Mouse (Mus musculus) erythroblast, adult 5-6 weeks (primary cell): ENCODE data around the gene Rap1gap. TPM values are rescaled to one million over a fixed set of nuclear protein-coding genes. Genes with fewer than 3 reads are reported as not detected.

ENCODE experiments used
- ATAC-seq: replicated peaks from 2 replicates; pipeline ENCODE4 v1.8.0; 2016; ENCODE audit warnings: moderate number of reproducible peaks, mild to moderate bottlenecking, moderate TSS enrichment, inconsistent platforms; ENCODE audit not compliant: poor library complexity, low FRiP score, severe bottlenecking
- total RNA-seq, 2 experiments: library from RNA; stranded (forward) in 1 of 2; stranded (reverse) in 1 of 2; fragments of 150-400 nt in 1 of 2; fragments of 200-764, 138-1000 nt in 1 of 2; gene quantifications; 2 replicates each; pipeline versions ENCODE4 v1.2.3 to v1.2.4; 2015 to 2017; ENCODE audit warnings: low replicate concordance in 2 of 2

Rap1gap gene
- total RNA-seq, 2 experiments from 2014 or later, result not detected

GRCm38 (mm10) chr4:137736220-137736701 lies 71.7 kb downstream of the Rap1gap start:
- ATAC-seq, result no peak

GRCm38 (mm10) chr4:137737760-137738159 lies 73.2 kb downstream of the Rap1gap start:
- no peak for ATAC-seq

GRCm38 (mm10) chr4:137739151-137739923 lies 74.8 kb downstream of the Rap1gap start:
- ATAC-seq, result peak; percentile 61; the same call in 1 of the 2 replicates

- no peak for ATAC-seq
Observed at GRCm38 (mm10) chr4:137740350-137740749, 75.8 kb downstream of the Rap1gap start.

- ATAC-seq, result no peak
Observed at GRCm38 (mm10) chr4:137743791-137744190, 79.3 kb downstream of the Rap1gap start.

GRCm38 (mm10) chr4:137744433-137744918 lies 80.0 kb downstream of the Rap1gap start:
- no peak for ATAC-seq

DNA sequence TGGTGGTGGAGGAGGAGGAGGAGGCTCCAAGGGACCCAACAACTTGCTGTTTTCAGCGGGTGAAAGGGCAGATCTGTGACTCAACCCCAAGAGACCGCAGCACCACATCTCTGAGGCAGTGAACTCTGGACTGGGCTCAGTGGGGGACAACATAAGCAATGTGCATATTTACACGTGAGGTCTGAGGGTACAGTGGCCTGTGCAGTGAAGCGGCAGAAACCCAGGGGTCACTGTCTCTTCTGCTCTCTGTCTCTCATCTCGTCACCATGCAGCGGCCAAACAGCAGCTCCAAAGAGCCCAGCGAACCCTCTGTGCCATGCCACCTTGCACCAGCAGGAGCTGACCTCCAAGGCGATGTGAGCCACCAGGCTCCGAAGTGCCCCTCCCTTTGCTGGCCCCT lies 82.6 kb downstream of the Rap1gap start:
- ATAC-seq, result no peak

DNA sequence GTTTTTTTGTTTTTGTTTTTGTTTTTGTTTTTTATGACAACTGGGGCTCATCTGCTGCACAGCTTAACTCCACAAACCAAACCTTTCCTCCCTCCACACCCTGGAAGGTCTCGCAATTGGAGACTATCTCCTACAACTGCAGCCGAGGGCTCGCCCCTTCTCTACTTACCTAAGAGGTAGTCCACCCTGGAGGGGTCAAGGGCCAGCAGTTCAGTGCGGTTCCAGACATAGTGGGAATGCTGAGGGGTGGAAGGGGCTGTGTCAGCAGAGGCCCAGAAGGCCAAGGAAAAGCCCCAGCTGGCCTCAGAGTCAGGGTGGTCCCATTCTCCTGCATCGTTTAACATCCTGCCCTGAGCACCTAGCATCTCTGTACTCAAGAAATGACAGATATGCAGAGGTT lies 83.1 kb downstream of the Rap1gap start:
- no peak for ATAC-seq

GRCm38 (mm10) chr4:137748726-137749125 lies 84.2 kb downstream of the Rap1gap start:
- no peak for ATAC-seq

DNA sequence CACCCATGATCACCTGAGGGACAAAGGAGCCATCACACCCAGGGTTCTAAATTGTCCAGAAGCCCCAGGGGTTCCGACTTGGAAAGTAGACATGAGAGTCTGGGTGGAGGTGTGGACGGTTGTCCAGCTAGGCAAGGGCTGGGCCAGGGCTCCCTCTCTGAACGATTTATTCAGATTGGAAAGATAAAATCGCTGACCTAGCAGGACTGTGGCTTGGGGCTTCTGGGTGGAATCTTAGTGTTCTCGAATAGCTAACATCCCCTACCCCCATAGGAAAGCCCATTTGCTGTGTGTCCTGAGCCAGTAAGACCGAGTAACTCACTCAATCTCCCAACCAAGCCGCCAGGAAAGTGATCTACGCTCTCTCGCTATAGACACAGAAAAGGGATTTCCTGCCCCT lies 85.2 kb downstream of the Rap1gap start:
- ATAC-seq, result no peak

- ATAC-seq, result no peak
Observed at GRCm38 (mm10) chr4:137750121-137750520, 85.6 kb downstream of the Rap1gap start.

- ATAC-seq, result peak; percentile 90
Observed at GRCm38 (mm10) chr4:137751310-137751709, 86.8 kb downstream of the Rap1gap start.

DNA sequence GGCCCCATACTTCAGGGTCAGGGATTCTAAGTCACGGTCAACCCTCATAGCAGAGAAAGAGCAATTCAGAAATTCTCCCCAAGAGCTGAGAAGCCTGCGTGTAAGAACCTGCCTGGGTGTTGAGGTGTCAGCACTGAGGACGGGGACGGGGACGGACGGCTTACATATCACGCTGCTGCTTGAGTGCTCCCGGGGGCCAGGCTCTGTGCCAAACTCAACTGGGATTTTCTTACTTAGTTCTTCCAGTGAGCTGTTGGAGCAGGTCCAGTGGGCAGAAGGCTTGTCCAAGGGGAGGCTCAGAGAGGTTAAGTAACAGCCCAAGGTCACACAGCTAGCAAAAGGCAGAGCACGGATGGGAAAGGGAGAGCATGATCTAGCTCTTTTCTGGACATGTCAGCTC lies 87.2 kb downstream of the Rap1gap start:
- ATAC-seq, result peak; percentile 53

GRCm38 (mm10) chr4:137752471-137752870 lies 87.9 kb downstream of the Rap1gap start:
- no peak for ATAC-seq

DNA sequence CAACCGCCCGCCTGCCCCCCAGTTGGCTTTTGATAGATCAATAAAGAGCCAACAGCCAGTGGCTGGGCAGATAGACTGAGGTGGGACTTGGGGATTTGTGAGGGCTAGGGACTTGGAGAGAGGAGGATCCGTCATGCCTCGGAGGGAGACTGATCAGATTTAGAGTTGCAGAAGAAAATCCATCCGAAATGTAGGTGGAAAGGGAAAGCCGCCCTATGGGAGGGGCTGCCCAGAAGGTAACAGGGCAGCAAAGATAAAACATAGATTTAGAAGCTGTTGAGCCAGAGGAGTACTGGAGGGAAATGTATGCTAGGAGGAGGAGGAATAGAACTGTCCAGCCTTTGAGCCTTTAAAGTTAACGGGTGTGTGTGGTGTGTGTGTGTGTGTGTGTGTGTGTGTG lies 88.7 kb downstream of the Rap1gap start:
- ATAC-seq, result no peak

GRCm38 (mm10) chr4:137754446-137754845 lies 89.9 kb downstream of the Rap1gap start:
- no peak for ATAC-seq

DNA sequence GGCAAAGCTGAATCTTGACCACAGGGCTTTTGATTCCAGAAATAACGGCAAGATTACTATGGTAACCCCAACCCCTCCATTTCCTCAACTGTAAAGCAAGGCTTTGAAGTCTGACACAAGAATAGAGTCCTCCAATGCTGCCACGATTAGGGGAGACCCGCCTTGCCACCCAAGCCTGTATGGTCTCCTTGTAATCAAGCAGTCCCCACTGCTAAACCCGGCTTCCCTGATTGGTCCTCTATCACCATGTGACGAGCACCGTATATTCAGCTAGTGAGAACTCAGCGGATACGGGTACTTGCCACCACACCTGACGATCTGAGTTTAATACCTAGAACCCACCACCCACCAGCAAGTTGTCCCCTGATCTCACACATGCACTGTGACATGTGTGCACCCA lies 98.4 kb downstream of the Rap1gap start:
- no peak for ATAC-seq

DNA sequence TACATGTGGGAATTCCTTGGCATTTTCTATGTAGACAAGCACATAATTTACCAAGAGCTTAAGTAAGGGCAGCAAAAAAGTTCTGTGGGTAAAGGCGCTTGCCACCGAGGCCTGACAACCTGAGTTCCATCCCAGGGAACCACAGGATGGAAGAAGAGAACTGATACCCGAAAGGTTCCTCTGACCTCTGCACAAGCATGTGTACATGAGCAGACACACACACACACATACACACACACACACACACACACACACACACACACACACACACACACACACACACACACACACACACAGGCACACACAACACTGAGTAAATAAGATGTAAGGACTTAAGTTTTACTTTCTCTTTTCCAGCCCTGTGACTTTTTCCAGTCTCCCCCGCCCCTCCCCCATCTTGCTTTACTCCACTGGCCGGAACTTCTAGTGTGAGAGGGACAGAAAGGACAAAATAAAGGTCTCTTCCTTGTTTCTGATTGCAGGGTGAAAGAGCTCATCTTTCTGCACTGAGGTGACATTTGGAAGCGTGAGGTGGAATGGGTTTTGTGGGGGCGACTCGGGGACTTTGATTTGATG lies 99.5 kb downstream of the Rap1gap start:
- ATAC-seq, result no peak

GRCm38 (mm10) chr4:137764621-137765020 lies 100.1 kb downstream of the Rap1gap start:
- ATAC-seq, result no peak

DNA sequence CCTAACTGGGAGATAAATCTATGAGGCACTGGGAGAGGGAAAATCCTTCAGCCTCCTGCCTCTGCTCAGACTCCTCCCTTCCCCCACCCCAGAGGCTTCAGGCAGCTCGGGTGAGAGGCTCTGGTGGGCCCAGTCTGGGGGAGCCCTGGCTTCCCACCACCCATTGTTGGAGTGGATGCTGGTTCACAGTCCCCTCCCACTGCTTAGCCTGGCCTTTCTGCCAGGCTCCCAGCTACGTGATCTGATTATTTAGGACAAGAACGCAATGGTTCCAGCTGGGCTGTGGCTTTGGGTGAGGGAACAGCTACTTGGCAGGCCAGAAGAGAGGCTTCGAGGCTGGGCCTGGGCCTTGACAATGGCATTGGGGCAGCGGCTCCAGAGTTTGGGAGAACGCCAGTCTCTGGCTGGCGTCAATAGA lies 101.0 kb downstream of the Rap1gap start:
- no peak for ATAC-seq

- ATAC-seq, result no peak
Observed at GRCm38 (mm10) chr4:137766365-137766764, 101.8 kb downstream of the Rap1gap start.
